Mouse (Mus musculus) liver, adult (tissue): ENCODE measurements around the gene Fhit.

Experiments used
- GATA4 ChIP-seq: IDR thresholded peaks from 2 replicates; pipeline ENCODE4 v1.6.1; 2014; ENCODE audit warnings: mild to moderate bottlenecking, low read length; ENCODE audit not compliant: insufficient replicate concordance

Gene Fhit

DNA sequence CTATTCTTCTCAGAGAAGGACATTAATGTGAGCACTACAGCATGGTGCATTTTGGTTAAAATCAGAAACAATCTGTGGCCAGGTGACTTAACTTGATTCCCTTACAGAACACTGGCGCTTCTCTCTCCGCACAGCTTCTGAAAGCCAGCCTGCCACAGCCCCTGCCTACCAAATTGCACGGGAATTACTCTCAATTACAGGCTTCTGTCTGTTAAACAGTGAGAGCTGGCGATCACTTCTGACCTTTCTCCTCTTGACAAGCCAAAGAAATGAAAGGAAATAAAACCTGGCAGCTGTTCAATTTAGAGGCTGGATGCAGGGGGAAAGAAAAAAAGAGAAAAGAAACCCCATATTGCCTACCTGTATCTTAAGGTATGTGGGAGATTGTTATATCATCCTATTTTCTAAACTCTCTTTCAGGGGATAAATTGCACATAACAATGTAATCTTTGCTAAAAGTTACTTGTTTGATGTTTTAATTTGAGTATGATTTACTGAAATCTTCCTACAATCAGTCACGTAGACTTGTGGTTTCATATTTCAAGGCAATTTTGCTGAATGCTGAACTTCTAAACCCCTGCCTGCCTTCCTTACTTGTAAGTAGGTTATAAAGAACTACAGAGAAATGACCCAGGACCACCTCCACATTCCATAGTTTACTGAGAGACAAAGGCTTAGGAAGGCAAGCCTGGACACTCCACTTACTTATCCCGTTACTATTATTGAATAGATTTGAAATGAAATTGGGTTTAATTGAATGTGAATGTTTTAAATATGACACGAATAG, 1115.3 kb downstream of the Fhit start:
- no peak for TF ChIP-seq GATA4

DNA sequence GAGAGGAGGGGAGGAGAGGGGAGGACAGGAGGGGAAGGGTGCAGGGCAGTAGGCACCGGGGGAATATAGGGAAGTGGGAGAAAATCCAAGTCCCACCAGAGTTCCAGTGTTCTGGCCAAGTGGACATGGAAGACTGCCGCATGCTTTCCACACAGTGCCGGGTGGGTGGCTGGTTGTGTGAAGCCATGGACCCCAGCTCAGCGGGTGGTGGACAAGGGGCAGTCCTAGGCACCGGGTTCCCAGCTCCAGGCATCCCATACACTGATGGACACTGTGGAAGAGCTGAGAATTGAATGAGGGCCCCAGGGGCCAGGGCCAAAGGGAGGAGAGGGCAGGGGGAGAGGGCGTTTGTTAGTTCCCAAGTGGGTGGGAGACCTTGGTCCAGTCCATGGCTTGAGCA, 1123.8 kb downstream of the Fhit start:
- no peak for TF ChIP-seq GATA4

DNA sequence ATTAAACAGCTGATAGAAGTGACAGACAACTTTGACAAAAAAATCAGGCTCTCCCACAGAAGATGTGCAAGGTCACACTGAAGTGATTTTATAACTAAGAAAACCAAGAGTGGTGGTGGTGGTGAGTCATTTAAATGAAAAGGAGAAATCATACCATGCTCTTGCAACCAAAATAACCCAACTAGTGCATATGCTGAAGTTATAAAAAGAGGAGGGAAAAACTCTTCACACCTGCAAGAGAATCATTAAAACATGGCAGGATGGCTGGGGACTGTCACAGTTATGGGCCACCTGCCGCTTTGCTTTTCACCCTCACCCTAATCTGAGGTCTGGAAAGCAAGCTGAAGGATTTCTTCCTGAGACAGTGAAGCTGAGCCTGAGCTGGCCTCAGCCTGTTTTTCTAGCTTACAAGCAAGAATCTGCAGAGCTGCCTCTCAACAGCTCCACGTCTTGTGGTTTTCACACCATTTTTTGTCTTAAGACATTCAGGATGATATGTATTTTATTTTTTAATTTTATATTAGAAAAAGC, 1125.1 kb downstream of the Fhit start:
- no peak for TF ChIP-seq GATA4

DNA sequence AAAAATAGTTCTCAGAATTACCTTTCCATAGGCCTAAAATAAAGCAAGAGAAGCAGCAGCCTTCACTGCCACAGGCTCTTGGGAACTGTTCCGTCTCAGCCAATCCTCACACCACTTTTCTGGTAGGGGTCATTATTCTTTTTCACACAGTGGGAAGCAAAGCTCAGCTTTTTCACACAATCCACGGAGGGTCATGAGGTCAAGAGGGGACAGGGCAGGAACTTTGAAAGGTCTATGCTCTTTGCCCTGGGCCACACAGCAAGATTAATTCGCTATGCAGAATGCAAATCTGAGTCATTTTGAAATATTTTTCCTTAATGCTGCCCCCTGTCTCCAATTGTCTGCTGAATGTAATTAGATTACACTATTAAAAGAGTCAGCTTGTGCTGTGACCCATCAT, 1126.2 kb downstream of the Fhit start:
- no peak for TF ChIP-seq GATA4

DNA sequence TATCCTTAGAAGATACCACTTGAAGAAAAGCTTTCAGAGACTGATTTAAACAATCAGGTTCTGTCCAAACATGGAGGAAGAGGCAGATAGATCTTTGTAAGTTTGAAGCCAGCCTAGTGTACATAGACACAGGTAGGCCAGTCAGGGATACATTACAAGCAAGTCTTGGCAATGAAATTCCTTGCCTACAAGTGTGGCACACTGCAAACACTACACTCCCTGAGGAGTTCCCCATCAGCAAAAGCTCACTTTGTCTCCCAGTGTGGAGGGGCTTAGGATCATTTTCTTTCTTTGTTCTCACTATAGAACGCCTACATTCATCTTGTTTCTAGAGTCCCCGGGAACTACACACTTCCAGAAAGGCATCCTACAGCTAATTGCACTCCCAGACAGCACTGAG, 1126.6 kb downstream of the Fhit start:
- TF ChIP-seq GATA4: no peak

DNA sequence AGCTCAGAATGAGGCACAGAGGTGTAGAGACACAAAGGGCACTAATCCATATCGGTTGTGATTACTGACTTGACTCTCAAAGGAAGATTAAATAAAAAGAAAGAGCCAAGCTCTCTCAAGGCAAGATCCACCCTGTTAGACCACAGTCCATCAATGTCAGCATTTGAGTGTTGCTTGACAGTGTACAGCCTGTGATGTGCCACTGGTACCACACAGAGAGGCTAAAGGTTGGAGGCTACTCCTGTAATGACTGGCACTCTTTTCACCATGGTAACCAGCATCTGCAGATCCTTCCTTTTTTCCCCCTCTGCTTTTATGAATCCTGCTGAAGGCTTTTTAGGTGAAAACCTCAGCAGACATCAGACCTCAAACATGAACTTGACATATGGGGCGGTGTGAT, 1138.5 kb downstream of the Fhit start:
- TF ChIP-seq GATA4: no peak

DNA sequence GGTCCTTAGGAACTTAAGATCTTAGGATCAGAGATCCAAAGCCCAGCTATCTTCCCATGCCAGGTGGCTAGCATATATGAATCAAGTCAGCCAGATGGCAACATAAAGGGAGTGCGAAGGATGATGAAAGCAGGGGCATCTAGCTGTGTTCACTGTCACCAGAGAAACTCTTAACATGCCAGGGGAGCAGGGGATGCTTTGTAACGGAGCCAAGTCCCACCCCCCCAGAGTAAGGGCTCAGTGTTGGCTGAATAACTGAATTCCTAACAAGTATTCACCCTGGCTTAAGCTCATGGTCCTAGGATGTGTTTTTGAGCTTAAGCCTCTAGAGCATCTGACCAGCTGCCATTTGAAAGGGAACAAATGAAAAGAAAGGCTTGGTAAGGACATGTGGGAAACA, 1139.5 kb downstream of the Fhit start:
- no peak for TF ChIP-seq GATA4

DNA sequence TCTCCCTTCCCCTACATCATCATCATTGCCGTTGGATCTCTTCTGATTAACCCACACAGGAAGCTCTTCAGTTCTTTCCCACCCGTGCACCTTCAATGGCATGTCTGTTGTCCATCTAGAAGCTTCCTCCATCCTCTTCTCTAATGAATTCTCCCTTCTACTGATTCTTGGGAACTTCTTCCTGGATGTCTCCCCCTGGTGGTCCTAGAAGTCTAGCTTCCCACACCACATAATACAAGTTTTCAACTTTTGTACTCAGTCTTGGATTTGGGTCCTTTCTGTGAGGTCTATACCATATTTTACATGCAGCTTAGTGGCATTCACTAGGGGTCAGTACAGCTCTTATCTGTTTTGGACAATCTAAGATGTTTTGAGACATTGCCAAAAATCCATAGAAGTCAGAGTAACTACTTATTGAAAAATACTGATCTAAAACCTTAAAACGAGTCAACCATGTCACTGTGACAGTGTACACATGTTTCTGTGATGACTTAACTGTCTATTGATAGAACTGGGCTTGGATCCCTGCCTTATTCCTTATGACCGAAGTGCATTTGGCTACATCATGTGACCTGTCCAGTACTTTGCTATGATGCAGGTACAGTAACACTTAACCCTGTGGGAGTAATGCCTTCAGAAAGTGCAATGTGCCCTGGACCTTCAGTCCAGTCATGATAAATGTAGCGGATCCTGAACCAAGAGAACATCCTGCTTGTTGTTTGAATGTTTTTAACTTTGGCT, 1141.3 kb downstream of the Fhit start:
- TF ChIP-seq GATA4: no peak

DNA sequence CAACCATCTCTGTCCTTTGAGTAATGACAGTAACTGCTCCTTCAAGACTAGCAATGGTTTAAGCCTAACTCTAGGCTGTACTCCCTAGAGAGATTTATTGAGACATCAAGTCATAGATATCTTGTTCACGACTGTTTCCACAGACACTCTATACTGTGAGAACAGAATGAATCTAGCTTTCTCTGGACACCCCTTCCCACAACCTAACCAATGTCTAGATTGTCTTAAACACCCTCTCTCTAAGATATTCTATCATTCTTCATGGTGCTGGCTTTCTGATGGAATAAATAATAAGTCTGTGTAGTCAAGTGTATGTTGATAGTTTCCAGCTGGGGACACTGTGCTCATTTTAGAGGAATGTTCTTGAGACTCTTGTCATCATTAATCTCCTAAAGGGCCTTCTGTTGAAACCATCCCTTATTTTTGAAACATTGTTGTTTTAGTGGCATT, 1148.0 kb downstream of the Fhit start:
- no peak for TF ChIP-seq GATA4

DNA sequence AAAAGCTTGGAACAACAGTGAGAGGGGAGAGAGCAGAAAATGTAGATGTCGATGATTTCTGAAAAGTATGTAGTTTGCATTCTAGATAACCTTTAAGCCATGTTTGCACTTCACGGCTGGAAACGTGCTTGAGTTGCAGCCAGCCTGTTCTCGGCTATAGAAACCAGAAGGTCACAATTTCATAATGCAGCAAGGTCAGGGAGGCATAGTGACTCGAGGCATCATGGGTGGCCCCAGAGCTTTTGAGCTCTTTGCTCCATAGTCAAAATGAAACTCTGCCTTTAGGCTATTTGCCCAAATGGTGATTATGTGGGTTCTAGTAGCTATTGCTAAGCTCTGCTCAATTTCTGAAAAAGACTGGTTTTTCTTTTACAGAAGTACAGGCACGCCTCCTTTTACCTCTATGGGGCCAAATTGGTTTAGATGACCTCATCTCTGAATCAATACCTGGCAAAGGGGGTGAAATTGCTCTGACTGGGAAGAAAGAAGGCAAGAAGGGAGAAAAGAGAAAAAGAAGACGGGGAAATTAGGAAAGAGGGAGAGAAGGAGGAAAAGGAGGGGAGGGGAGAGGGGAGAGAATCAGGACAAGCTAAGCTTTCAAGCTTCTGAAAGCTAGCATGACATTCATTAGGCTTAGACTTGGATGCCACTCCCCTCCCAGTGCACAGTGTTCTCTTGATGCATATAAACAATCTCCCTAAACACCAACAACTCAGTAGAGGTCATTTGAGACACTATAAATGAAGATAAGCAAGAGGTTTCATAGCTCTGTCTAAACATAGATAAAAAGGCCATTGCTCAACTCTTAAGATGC, 1148.6 kb downstream of the Fhit start:
- TF ChIP-seq GATA4: no peak

DNA sequence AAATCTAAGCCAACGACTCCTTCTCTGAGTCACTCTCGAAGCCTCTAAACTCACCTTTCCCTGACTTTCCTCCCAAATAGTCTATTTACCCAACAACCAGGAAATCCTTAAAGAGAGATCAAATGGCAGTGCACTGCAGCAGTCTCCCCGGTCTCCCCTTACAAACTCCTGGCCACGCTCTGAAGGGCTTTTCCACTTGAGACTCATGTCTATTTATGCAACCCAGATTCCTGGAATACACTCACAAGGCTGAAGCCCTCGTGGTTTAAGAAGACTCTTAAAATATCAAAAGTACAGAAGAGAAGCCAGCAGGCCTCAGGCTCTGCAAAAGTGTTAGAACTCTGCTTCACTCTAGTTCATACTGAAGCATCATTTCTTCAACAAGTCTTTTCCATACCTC, 1155.6 kb downstream of the Fhit start:
- TF ChIP-seq GATA4: no peak

DNA sequence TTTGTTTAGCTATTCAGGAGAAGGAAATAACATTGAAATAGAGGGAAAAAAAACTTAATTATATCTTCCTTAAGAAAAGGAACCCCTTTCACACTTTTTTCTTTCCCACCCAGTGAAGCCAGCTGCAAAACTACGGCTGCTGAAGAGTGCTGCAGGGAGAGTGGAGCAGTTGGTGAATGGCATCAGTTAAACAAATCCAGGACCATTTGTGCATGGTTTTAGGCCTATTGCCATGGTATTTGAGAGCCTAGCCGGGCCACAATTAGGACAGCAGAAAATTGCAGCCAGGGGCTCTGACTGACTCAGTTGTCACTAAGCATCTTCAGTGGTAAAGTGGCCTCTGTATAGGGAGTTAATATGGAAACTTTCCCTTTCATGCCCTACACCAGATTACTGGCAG, 1158.0 kb downstream of the Fhit start:
- no peak for TF ChIP-seq GATA4

DNA sequence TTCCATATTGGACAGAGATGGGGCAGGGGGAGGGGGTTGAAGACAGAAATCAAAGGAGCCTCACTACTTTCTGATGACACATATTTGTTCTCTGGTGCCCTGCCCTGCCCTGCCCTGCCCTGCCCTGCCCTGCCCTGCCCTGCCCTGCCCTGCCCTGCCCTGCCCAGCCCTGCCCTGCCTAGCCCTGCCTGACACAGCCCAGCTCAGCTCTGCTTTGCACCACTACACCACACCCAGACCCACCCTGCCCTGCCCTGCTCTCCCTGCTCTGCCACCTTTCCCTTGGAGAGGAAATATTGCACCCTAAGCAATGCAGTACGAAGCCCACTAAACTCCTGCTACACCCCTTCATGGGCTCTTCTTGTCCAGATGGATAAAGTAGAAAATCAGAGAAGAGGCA, 1171.2 kb downstream of the Fhit start:
- no peak for TF ChIP-seq GATA4

DNA sequence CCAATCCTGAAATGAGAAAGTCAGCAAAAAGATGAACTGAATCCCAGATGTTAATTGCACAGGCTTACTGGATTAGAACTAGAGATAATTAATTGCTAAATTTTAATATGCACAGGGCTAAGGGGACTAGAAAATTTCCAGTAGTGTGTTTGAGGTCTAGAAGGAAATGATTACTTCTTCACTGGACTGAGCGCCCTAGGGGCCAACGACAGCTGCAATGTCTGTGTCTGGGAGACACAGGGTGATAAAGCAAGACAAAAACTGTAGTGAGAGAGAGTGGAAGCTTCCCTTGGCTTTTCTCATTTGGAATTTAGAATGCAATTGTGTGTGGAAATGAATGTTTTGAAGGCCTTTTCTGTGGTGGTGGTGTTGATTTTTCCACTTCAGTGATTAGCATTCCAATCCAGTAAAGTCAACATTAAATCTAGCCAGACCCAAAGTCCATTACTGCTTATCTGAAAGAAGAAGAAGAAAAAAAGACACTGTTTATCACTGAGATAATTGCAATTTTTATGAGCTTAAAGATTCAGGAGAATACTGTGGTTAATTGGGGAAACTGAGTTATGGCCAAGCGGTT, 1184.8 kb downstream of the Fhit start:
- no peak for TF ChIP-seq GATA4

DNA sequence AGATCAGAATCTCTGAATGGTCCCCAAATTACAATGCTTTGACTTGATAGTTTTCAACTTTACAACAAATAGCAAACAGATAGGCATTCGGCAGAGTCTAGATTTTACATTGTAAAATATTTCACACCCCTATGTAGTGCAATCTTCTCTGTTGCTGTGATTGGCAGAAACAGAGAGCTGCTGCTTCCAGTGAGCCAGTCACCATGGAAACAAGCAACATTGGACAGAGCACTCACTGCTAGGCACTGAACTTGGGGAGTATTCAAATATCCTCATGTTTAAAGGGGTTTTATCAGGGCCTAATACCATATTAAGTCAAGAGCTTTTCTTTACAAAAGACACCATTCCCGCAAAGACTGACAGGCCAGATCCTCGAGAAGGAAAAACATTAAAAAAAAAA, 1187.4 kb downstream of the Fhit start:
- TF ChIP-seq GATA4: no peak
